Mouse (Mus musculus): Measurements from ENCODE around the gene Eif2ak1.

Gene Eif2ak1

GRCm38 (mm10) chr5:143948361-143948760, 130.8 kb downstream of the Eif2ak1 start:
- DNase-seq (ENCODE audit: low read depth, low spot score), result no peak

- no peak for DNase-seq (ENCODE audit: low read depth, low spot score)
Measured at GRCm38 (mm10) chr5:143950016-143950415, 132.4 kb downstream of the Eif2ak1 start.

Data from brain, embryonic 18.5 days (tissue).